Mouse (Mus musculus) left cerebral cortex, postnatal 25 days (tissue): ENCODE measurements at regions not wholly inside any gene's neighbourhood (a gene's known extent, or its start where the extent isn't known, plus 50 kb on each side); places are given as distances from the start of the nearest gene placed in this dataset.
A peak's percentile ranks its signal among the peaks of the same experiment; 100 is the strongest.

Experiments
- DNase-seq, 2 experiments: peaks; one replicate each; pipeline ENCODE4 v3.0.0; 2022; ENCODE audit warnings: low spot score in 2 of 2, mixed read lengths in 1 of 2
- intact Hi-C: fragments of 180-260 bp; cut with DNase I; formaldehyde crosslinking; loops from one replicate; pipeline ENCODE4 v1.15.1; 2025

- DNase-seq: no peak
- intact Hi-C loops: no loop called here
Observed at GRCm38 (mm10) chr8:98403645-98404032, 1012.6 kb downstream of the Cdh8 start.

GRCm38 (mm10) chr8:98402852-98403644, 1013.2 kb downstream of the Cdh8 start:
- intact Hi-C loops: no loop called here

GRCm38 (mm10) chr8:98381815-98382214, 1034.5 kb downstream of the Cdh8 start:
- intact Hi-C loops: no loop called here
- DNase-seq: no peak

More at GRCm38 (mm10) chr8:98402852-98403644, 1013.2 kb downstream of the Cdh8 start:
- no peak for DNase-seq

- intact Hi-C loops: no loop called here
Observed at GRCm38 (mm10) chr8:98380387-98380786, 1035.9 kb downstream of the Cdh8 start.

GRCm38 (mm10) chr8:98377743-98378142, 1038.5 kb downstream of the Cdh8 start:
- intact Hi-C loops: no loop called here
- no peak for DNase-seq

More at GRCm38 (mm10) chr8:98380387-98380786, 1035.9 kb downstream of the Cdh8 start:
- DNase-seq: no peak

GRCm38 (mm10) chr8:98372711-98373420, 1043.4 kb downstream of the Cdh8 start:
- intact Hi-C loops: no loop called here
- no peak for DNase-seq

GRCm38 (mm10) chr8:98365378-98366095, 1050.7 kb downstream of the Cdh8 start:
- intact Hi-C loops: no loop called here
- DNase-seq: no peak

GRCm38 (mm10) chr8:98337279-98337678, 1079.0 kb downstream of the Cdh8 start:
- intact Hi-C loops: no loop called here
- no peak for DNase-seq

GRCm38 (mm10) chr8:98309405-98309990, 1106.8 kb downstream of the Cdh8 start:
- intact Hi-C loops: no loop called here
- no peak for DNase-seq

GRCm38 (mm10) chr8:98294975-98295374, 1121.3 kb downstream of the Cdh8 start:
- DNase-seq: peak; percentile 2
- intact Hi-C loops: no loop called here

GRCm38 (mm10) chr8:98260281-98260680, 1156.0 kb downstream of the Cdh8 start:
- intact Hi-C loops: no loop called here
- DNase-seq: peak; percentile 1 to 24

GRCm38 (mm10) chr8:98243328-98243926, 1172.8 kb downstream of the Cdh8 start:
- intact Hi-C loops: no loop called here
- no peak for DNase-seq

- intact Hi-C loops: no loop called here
Observed at GRCm38 (mm10) chr8:98214019-98214418, 1202.3 kb downstream of the Cdh8 start.

More at GRCm38 (mm10) chr8:98214019-98214418, 1202.3 kb downstream of the Cdh8 start:
- no peak for DNase-seq
